Mouse (Mus musculus) limb, embryonic 10.5 days (tissue): ENCODE measurements around the gene Spata32. TPM values are rescaled to one million over a fixed set of nuclear protein-coding genes. Genes with fewer than 3 reads are reported as not detected.
"Not testable (repeated sequence)": the region's sequence is repeated elsewhere in the genome, so short reads cannot be mapped to it uniquely, and the experiment has no call there.

Experiments
- DNase-seq: peaks from one replicate; pipeline ENCODE4 v3.0.0-alpha.2; 2017; ENCODE audit warnings: low spot score
- H3K27ac ChIP-seq: fragments of 300-500 bp; sonication (generic); 2 replicates; pipeline ENCODE4 v1.5.1; 2016; ENCODE audit warnings: mild to moderate bottlenecking
- H3K27me3 ChIP-seq: fragments of 300-500 bp; sonication (generic); 2 replicates; pipeline ENCODE4 v1.6.1; 2016; ENCODE audit warnings: low read depth, mild to moderate bottlenecking; ENCODE audit not compliant: poor library complexity, severe bottlenecking
- H3K36me3 ChIP-seq: fragments of 300-500 bp; sonication (generic); 2 replicates; pipeline ENCODE4 v1.6.1; 2016; ENCODE audit warnings: mild to moderate bottlenecking, moderate library complexity
- H3K4me1 ChIP-seq: fragments of 300-500 bp; sonication (generic); 2 replicates; pipeline ENCODE4 v1.6.1; 2016
- H3K4me3 ChIP-seq: fragments of 300-500 bp; sonication (generic); 2 replicates; pipeline ENCODE4 v1.5.1; 2016; ENCODE audit warnings: mild to moderate bottlenecking, moderate library complexity
- H3K9me3 ChIP-seq: fragments of 300-500 bp; sonication (generic); replicated peaks from 2 replicates; pipeline ENCODE4 v1.6.1; 2016; ENCODE audit warnings: mild to moderate bottlenecking
- WGBS: fragments of 180-500 bp; shearing (Covaris S2); methylation state at CpG from one replicate; pipeline ENCODE4 v1.1.7; 2016; 5-methylcytosine and 5-hydroxymethylcytosine counted together
- polyA plus RNA-seq: library from polyadenylated mRNA; unstranded; fragments of >200 nt; fragmentation: Nextera tagmentation; extraction: Ambion mirVana; gene quantifications from 2 replicates; pipeline ENCODE4 v1.2.1, GENCODE M21; 2016

The Spata32 gene
- polyA plus RNA-seq, 1 experiment from 2014 or later = not detected

DNA sequence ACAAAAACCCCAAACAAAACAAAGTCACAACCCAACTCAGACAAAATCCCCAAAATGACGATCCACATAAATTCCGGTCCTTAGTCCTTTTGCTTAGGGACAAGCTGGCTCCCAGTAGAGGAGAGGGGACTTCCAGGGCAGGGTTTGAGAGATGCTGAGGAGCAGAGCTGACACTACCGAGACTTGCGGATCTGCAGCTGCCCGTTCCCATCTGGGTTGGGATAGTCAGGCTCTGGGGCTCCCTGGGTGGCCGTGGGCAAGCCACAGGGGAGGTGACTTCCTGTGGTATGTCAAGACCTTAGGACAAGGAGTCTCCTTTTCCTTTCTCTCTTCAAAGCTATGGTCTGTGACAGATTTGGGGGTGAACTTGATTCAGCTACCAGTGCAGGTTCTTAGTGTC is 18.2 kb upstream of the Spata32 start:
- no peaks in the 10 kb centered on the region for H3K27me3 ChIP-seq
- no peaks in the 10 kb centered on the region for H3K9me3 ChIP-seq
- H3K27ac ChIP-seq = no peak overlapping the region
- H3K4me1 ChIP-seq = peaks cover 15% of the 10 kb centered on the region
- no peak overlapping the region for H3K4me3 ChIP-seq
- H3K36me3 ChIP-seq = peaks cover 42% of the 10 kb centered on the region
- WGBS = 81% methylated on average over 6 of the region's 6 CpGs
- no peak for DNase-seq

DNA sequence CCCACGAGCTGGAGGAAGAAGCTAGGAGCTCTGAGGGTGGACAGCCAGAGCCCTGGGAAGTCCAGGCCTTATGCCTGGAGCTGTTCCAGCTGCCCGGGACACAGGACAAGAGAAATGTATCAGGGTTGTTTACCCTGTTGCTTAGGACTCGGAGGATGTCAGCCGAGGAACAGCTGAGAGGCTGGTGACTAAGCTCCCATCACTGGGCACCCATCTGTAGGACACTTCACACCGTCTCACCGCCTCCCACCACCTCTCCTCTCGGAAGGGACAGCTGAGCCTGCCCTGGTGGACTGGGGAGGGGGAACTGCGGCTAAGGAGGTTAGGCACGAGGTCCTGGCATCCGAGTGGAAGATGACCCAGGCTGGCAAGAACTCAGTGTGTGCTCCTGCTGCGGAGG is 17.5 kb upstream of the Spata32 start:
- Histone ChIP-seq H3K4me1 (peaks cover 9% of the 10 kb centered on the region), H3K4me3 (no peak overlapping the region), H3K27me3 (no peaks in the 10 kb centered on the region), H3K27ac (0 out of 2 replicates have a peak overlapping the region, but pooled peaks have one; percentile 7), H3K36me3 (peaks cover 41% of the 10 kb centered on the region), H3K9me3 (no peaks in the 10 kb centered on the region)
- no peak for DNase-seq
- WGBS = 68% methylated on average over 11 of the region's 11 CpGs

DNA sequence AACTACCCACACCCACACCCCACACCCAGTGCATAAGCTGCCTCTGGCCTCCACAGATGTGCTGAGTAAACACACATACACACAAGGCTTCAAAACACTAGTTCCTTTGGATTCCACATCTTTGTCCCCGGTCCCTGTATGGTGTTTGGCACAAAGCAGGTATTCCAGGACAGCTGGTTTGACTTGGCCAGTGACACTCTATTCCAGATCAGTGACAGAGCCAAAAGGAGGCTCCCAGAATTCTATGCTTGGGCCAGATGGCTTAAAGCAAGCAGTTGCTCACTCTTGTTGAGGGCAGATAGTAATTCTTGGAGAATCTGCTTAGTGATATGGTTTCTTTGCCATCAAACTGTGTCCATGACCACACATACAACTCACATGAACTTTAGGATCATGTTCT is 16.2 kb upstream of the Spata32 start:
- no peaks in the 10 kb centered on the region for H3K9me3 ChIP-seq
- no peaks in the 10 kb centered on the region for H3K27me3 ChIP-seq
- peaks cover 44% of the 10 kb centered on the region for H3K36me3 ChIP-seq
- no peak overlapping the region for H3K27ac ChIP-seq
- no peak for DNase-seq
- peaks cover 9% of the 10 kb centered on the region for H3K4me1 ChIP-seq
- no peak overlapping the region for H3K4me3 ChIP-seq
- 93% methylated on average over 1 of the region's 1 CpGs for WGBS

DNA sequence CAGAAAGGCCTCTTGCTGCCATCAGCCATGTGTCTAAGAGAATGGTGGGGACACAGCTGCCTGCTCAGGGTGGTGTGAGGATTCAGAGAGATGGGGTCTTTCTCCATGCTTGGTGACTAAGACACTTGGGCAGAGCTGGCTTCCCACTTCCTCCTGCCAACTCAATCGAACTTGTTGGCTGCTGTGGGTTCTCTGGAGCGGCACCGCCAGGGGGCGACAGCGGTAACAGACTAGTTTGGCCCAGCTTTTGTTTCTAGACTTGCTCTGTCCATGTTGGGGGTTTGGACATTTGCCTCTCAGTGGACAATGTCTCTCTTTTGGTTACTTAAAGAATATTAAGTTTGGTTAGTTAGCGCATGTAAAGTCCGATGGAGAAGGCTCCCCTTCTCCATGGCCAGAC is 14.7 kb upstream of the Spata32 start:
- Histone ChIP-seq H3K36me3 (peaks cover 41% of the 10 kb centered on the region), H3K27ac (no peak overlapping the region), H3K4me1 (peaks cover 9% of the 10 kb centered on the region), H3K27me3 (no peaks in the 10 kb centered on the region), H3K4me3 (no peak overlapping the region), H3K9me3 (no peaks in the 10 kb centered on the region)
- 40% methylated on average over 7 of the region's 7 CpGs for WGBS
- DNase-seq = peak; percentile 85

DNA sequence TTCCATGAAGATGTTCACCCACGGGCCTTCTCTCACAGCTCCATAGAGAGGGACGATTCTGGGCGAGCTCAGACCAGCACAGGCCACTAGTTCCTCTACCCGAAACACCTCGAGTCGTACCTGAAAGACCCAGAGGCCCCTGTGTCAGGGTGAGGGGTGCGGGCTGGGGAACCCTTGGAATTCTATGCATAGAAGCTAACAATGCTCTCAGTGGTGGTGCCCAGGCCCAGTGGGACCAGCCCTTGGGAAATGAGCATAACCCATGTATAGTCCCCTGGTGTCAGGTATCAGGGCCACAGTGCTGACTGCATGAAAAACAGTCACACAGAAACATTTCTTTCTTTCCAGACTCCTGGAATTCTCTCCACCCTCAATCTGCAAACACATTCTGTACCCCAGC is 13.1 kb upstream of the Spata32 start:
- Histone ChIP-seq H3K9me3 (no peaks in the 10 kb centered on the region), H3K4me3 (no peak overlapping the region), H3K36me3 (peaks cover 43% of the 10 kb centered on the region), H3K4me1 (peaks cover 9% of the 10 kb centered on the region), H3K27me3 (no peaks in the 10 kb centered on the region), H3K27ac (no peak overlapping the region; the same call in 1 of the 2 replicates)
- no peak for DNase-seq
- 95% methylated on average over 7 of the region's 7 CpGs for WGBS

DNA sequence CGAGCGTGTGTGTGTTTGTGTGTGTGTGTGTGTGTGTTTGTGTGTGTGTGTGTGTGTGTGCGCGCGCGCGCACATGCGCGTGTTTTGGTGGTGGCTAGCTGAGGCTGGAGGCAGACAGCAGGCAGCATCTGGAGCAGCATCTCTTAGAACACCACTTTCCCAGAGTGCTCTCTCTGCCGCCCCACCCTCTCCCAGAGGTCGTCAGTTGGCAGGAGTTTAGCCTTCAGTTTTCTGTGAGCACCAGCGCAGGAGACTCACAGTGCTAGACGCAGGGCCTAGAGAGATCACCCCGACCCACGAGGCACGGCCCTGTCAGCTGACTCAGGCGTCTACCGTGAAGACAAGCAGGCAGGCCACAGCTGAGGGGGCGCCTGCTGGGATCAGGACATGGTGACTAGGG is 12.4 kb upstream of the Spata32 start:
- H3K9me3 ChIP-seq = no peaks in the 10 kb centered on the region
- peak overlapping the region; percentile 34; the same call in 1 of the 2 replicates for H3K27ac ChIP-seq
- WGBS = 84% methylated on average over 19 of the region's 19 CpGs
- H3K4me3 ChIP-seq = no peak overlapping the region
- peaks cover 9% of the 10 kb centered on the region for H3K4me1 ChIP-seq
- H3K36me3 ChIP-seq = peaks cover 46% of the 10 kb centered on the region
- DNase-seq = no peak
- no peaks in the 10 kb centered on the region for H3K27me3 ChIP-seq

DNA sequence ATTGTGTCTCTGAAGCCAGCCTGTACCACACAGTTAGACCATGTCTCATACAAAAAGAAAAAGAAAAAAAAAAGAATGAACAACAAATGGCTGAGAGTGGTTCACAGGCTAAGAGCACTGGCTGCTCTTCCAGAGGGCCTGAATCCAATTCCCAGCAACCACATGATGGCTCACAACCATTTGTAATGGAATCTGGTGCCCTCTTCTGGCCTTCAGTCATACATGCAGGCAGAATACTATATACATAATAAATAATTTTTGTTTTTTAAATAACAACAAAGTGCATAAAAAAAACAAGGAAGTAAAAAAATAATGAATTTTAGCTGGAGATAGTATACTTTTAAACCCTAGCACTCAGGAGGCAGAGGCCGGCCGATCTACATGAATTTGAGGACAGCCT is 11.4 kb upstream of the Spata32 start:
- no peak overlapping the region for H3K27ac ChIP-seq
- H3K4me1 ChIP-seq = peaks cover 17% of the 10 kb centered on the region
- no peaks in the 10 kb centered on the region for H3K9me3 ChIP-seq
- no peaks in the 10 kb centered on the region for H3K27me3 ChIP-seq
- no peak for DNase-seq
- no peak overlapping the region for H3K4me3 ChIP-seq
- 96% methylated on average over 2 of the region's 2 CpGs for WGBS
- peaks cover 56% of the 10 kb centered on the region for H3K36me3 ChIP-seq

DNA sequence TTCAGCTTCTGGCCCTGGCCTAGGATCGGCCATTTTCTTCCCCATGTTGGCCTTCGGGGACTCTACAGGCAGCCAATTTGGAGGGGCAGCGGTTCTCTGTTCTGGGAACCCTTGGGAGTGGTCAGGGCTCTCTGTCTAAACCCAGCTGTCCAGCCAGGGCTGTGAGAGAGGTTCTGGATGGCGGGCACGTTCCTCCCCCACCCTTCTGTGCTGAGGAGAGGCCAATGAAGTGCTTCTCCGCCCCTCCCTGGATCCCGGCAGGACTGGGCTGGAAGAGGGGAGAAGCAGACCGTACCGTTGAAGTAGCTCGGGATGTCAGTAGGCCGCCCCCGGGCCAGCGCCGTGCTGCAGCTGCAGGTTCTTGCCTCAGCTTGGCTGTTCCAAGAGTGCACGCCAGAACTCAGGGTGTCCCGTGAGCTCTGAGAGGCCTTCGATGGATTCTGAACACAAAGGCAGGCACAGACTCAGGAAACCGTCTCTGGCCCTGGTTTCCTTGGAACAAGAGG is 5.8 kb upstream of the Spata32 start:
- Histone ChIP-seq H3K36me3 (peaks cover 70% of the 10 kb centered on the region), H3K27ac (peak overlapping the region; percentile 53), H3K9me3 (no peaks in the 10 kb centered on the region), H3K4me1 (peaks cover 15% of the 10 kb centered on the region), H3K27me3 (peaks cover 14% of the 10 kb centered on the region), H3K4me3 (no peak overlapping the region)
- 62% methylated on average over 18 of the region's 18 CpGs for WGBS
- DNase-seq = no peak

DNA sequence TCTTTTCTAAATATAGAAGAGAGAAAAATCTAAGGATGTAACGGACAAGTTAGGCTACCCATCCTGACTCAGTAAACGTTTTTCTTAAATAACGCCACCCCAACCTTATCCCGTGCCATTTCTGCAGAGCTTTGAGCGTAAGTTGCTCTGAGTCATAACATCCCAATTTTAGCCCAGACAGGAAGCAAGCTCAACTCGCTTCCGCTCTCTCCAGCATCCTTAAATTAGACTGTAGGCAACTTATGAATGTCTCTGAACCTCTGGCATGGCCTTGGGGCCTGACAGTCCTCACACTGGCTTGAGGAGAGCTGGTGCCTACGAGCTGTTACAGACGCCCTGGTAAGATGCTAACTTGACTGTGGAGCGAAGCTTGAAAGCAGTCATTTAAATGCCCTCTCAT is 5.2 kb upstream of the Spata32 start:
- no peak for DNase-seq
- Histone ChIP-seq H3K4me1 (peaks cover 18% of the 10 kb centered on the region), H3K4me3 (no peak overlapping the region), H3K27me3 (peaks cover 20% of the 10 kb centered on the region), H3K9me3 (no peaks in the 10 kb centered on the region), H3K36me3 (peaks cover 65% of the 10 kb centered on the region), H3K27ac (no peak overlapping the region)
- WGBS = 90% methylated on average over 10 of the region's 10 CpGs

DNA sequence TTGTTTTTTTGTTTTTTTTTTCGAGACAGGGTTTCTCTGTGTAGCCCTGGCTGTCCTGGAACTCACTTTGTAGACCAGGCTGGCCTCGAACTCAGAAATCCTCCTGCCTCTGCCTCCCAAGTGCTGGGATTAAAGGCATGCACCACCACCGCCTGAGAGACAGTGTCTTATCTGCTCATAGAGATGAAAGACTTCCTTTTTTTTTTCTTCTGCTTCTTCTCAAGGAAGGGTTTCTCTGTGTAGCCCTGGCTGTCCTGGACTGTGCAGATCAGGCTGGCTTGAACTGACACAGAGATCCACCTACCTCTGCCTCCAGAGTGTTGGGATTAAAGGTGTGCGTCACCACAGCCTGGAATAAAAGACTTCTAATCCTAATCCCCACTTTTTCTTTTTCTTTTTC is 4.5 kb upstream of the Spata32 start:
- peaks cover 62% of the 10 kb centered on the region for H3K36me3 ChIP-seq
- 87% methylated on average over 4 of the region's 4 CpGs for WGBS
- not testable (repeated sequence) for H3K4me3 ChIP-seq, H3K27ac ChIP-seq, DNase-seq, H3K9me3 ChIP-seq
- peaks cover 27% of the 10 kb centered on the region for H3K27me3 ChIP-seq
- H3K4me1 ChIP-seq = peaks cover 25% of the 10 kb centered on the region

DNA sequence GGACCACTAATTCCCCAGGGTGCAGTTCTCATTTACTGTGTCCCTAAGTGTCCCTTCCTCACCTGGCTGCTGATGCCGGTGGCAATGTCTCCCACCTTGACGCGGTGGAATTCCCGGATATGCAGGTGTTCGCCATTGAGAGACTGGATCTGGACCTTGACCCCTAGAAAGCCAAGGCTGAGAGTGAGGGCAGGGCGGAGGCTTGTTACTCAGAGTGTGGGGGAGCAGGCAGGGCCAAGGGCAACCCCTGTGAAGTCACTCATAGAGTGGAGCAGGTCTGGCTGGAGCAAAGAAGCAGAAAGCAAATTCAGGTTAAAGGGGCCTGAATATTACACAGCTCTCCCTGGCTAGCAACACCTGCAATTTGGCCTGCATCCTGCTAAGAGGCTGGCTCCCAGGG is 3.2 kb upstream of the Spata32 start:
- 91% methylated on average over 6 of the region's 6 CpGs for WGBS
- no peak for DNase-seq
- H3K4me3 ChIP-seq = no peak overlapping the region
- no peak overlapping the region for H3K27ac ChIP-seq
- H3K27me3 ChIP-seq = peaks cover 39% of the 10 kb centered on the region
- H3K9me3 ChIP-seq = no peaks in the 10 kb centered on the region
- peaks cover 27% of the 10 kb centered on the region for H3K4me1 ChIP-seq
- H3K36me3 ChIP-seq = peaks cover 49% of the 10 kb centered on the region

DNA sequence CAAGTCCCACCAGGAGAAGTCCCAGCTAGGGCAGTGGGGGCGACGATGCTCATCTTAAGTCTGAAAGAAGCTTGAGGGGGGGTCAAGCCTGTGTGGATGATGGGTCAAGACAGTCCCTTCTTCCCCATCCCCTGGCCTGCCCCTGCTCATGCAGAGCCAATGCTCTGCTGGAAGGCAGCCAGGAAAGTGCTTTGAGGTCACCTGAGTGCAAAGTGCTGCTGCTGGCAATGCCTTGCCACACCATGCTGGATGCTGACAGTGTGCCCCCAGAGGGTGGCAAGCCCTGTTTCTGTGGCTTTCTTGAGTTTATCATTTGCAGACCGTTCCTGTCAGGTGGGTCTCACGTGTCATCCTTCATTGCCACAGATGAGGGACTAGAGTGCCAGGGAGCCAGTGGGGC is 1.8 kb upstream of the Spata32 start:
- WGBS = 86% methylated on average over 4 of the region's 4 CpGs
- no peak overlapping the region for H3K4me3 ChIP-seq
- peaks cover 22% of the 10 kb centered on the region for H3K4me1 ChIP-seq
- H3K9me3 ChIP-seq = no peaks in the 10 kb centered on the region
- no peak overlapping the region for H3K27ac ChIP-seq
- peaks cover 51% of the 10 kb centered on the region for H3K27me3 ChIP-seq
- no peak for DNase-seq
- peaks cover 39% of the 10 kb centered on the region for H3K36me3 ChIP-seq

DNA sequence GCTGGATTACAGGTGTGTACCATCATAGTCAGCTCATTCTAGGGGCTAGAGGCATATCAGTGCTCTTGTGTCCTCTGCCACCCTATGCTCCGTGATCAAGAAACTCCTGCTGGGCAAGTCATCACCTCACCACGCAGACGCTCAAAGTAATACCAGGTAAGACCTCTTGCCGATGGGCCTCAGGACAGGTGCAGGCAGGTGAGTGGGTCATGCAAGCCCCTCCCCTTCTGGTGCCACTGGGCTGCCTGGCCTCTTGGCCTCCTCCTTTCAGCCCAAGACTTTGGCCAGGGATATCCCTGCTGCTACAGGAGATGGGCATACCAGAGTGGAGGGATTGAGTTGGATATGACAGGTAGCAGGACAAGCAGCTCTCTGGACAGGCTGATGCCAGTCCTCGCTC is 1.0 kb upstream of the Spata32 start:
- WGBS = 85% methylated on average over 5 of the region's 5 CpGs
- no peak for DNase-seq
- no peak overlapping the region for H3K27ac ChIP-seq
- H3K4me1 ChIP-seq = peaks cover 16% of the 10 kb centered on the region
- H3K36me3 ChIP-seq = peaks cover 33% of the 10 kb centered on the region
- H3K27me3 ChIP-seq = peaks cover 51% of the 10 kb centered on the region
- H3K9me3 ChIP-seq = no peaks in the 10 kb centered on the region
- no peak overlapping the region for H3K4me3 ChIP-seq

DNA sequence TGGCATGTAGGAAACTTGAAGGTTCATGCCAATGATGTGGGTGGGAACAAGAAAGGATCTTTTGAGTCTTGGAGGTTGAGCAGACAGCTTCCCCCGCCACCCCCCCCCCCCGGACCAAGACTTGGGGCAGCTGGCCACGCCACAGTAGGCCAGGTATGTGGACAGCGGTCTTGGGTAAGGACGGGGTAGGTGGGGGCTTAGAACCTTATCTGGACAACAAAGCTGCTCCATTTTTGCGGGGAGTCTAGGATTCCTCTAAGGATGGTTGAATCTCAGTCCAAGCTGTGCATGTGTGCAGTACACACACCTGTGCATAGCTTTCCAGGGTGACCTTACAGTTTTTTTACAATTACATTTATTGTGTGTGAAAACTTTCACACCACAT is 277 bp upstream of the Spata32 start:
- H3K27ac ChIP-seq = 0 out of 2 replicates have a peak overlapping the region, but pooled peaks have one; percentile 66

More for the DNA sequence above, 277 bp upstream of the Spata32 start:
- WGBS = 25% methylated on average over 6 of the region's 6 CpGs
- H3K4me3 ChIP-seq = peak overlapping the region; percentile 61
- peaks cover 3% of the 10 kb centered on the region; the same call in 1 of the 2 replicates for H3K9me3 ChIP-seq
- H3K4me1 ChIP-seq = peaks cover 12% of the 10 kb centered on the region
- no peak for DNase-seq
- peaks cover 25% of the 10 kb centered on the region for H3K36me3 ChIP-seq
- peaks cover 51% of the 10 kb centered on the region for H3K27me3 ChIP-seq
